Mouse (Mus musculus) brain, embryonic 14.5 days (tissue): ENCODE data around the gene Bpifa2.

Experiments used
- CTCF ChIP-seq: fragments of 200-500 bp; IDR thresholded peaks from 2 replicates; pipeline ENCODE4 v1.5.1; 2012; ENCODE audit warnings: inconsistent platforms, mild to moderate bottlenecking, moderate library complexity, borderline replicate concordance; ENCODE audit not compliant: insufficient read depth, insufficient read length; ENCODE audit errors: extremely low read depth
- POLR2A ChIP-seq: fragments of 200-500 bp; IDR thresholded peaks from 2 replicates; pipeline ENCODE4 v1.6.1; 2012; ENCODE audit warnings: mild to moderate bottlenecking, inconsistent platforms, borderline replicate concordance; ENCODE audit not compliant: poor library complexity, insufficient read depth, insufficient read length, severe bottlenecking; ENCODE audit errors: extremely low read depth

GRCm38 (mm10) chr2:153962821-153963331, 45.2 kb upstream of the Bpifa2 start:
- TF ChIP-seq CTCF (no peak), POLR2A (no peak)
